Mouse (Mus musculus) urinary bladder, adult 18-20 months (tissue): Measurements from ENCODE around the gene Tnfrsf13c.

Experiments
- DNase-seq, 2 experiments: peaks; one replicate each; pipeline ENCODE4 v3.0.0; 2022; ENCODE audit warnings: low spot score in 2 of 2, mixed read lengths in 2 of 2

Tnfrsf13c gene

GRCm38 (mm10) chr15:82184183-82184582 lies 40.0 kb downstream of the Tnfrsf13c start:
- DNase-seq = no peak

DNA sequence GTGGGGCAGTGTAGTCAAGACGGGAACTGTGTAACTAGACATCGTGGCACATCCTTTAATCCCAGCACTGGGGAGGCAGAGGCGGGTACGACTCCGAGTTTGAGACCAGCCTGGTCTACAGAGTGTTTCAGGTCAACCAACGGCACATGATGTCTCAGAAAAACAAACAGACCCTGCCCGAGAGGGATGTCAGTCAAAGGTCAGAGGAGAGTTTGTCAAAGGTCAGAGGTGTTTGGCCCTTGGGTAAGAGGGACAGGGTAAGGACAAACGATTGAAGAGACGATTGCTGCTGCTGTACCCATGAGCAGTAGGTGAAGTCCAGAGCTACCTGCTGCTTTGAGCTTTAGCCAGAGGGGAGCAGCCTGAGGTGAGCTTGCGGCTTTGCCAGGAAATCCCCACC lies 40.6 kb downstream of the Tnfrsf13c start:
- no peak for DNase-seq

DNA sequence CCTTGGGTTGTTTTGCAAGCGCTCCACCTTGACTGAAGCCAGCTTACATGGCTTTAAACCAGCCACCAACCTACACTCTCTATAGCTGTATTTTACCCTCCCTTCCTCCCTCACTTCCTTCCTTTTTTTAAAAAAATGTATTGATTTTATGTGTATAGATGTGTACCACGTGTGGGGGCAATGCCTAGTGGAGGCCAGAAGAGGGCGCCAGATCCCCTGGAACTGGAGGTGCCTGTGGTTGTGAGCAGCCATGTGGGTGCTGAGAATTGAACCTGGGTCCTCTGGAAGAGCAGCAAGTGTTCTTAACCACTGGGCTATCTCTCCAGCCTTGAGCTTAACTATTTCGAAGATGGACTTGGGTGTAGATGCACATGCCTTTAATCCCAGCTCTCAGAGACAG lies 41.9 kb downstream of the Tnfrsf13c start:
- no peak for DNase-seq

- DNase-seq = no peak
Measured at GRCm38 (mm10) chr15:82181131-82181530, 43.0 kb downstream of the Tnfrsf13c start.

DNA sequence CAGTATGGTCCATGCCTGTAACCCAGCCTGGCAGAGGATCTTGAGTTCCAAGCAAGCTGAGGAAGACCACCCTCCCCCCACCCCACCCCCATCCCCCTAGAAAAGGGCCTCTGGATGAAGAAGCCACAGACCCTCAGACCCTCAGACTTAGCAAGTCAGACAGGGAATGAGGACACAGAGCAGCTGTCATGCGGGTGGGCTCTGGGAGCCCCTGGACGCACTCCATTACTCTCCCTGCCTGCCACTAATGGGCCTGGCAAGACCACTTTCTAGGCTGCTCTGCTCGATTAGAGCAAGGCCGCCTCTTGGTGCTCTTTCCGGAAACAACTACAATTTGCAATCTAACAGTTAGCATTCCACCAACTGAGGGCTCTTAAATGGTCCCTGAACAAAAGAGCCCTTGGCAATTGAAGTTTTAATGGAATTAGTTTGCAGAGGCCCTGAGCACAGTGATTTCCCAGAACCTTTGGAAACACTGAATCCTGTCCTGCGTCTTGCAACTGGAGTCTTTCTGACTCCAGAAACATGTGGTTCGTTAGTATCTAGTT lies 46.4 kb downstream of the Tnfrsf13c start:
- no peak for DNase-seq

GRCm38 (mm10) chr15:82175091-82175490 lies 49.1 kb downstream of the Tnfrsf13c start:
- no peak for DNase-seq

DNA sequence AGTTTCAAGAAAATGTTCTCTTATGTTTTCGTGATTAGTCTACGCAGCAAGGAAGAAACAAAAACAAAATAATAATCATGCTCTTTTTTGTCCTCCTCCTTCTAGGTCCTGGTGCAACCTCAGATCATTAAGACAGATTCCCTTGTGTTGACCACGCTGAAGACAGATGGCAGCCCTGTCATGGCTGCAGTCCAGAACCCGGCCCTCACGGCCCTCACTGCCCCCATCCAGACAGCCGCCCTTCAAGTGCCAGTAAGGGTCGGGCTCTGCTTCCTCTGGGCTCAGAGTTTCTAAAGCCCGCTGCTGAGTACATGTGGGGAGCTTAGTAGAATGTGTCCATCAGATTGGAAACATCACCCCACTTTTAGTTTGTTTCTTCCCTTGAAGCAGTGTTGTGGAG lies 51.5 kb downstream of the Tnfrsf13c start:
- no peak for DNase-seq
